Mouse (Mus musculus) lung, postnatal 0 days (tissue): ENCODE measurements at regions not wholly inside any gene's neighbourhood (a gene's known extent, or its start where the extent isn't known, plus 50 kb on each side); places are given as distances from the start of the nearest gene placed in this dataset.

Experiments used
- CTCF ChIP-seq: IDR thresholded peaks from 2 replicates; pipeline ENCODE4 v1.5.1; 2016; ENCODE audit warnings: antibody characterized with exemption, mild to moderate bottlenecking
- EP300 ChIP-seq: IDR thresholded peaks from 2 replicates; pipeline ENCODE4 v1.6.1; 2016; ENCODE audit warnings: antibody characterized with exemption, mild to moderate bottlenecking, control low read depth

- no peak for TF ChIP-seq CTCF
- no peak for TF ChIP-seq EP300
Observed at GRCm38 (mm10) chr16:46581115-46581514, 82.8 kb upstream of the Nectin3 start.
